Mouse (Mus musculus): ENCODE measurements around the gene Cyth2. TPM values are rescaled to one million over a fixed set of nuclear protein-coding genes. Genes with fewer than 3 reads are reported as not detected.

The Cyth2 gene
- polyA plus RNA-seq (2015; fragmentation: Nextera tagmentation; extraction: Ambion mirVana) = 125 and 126 TPM in 2 replicates

DNA sequence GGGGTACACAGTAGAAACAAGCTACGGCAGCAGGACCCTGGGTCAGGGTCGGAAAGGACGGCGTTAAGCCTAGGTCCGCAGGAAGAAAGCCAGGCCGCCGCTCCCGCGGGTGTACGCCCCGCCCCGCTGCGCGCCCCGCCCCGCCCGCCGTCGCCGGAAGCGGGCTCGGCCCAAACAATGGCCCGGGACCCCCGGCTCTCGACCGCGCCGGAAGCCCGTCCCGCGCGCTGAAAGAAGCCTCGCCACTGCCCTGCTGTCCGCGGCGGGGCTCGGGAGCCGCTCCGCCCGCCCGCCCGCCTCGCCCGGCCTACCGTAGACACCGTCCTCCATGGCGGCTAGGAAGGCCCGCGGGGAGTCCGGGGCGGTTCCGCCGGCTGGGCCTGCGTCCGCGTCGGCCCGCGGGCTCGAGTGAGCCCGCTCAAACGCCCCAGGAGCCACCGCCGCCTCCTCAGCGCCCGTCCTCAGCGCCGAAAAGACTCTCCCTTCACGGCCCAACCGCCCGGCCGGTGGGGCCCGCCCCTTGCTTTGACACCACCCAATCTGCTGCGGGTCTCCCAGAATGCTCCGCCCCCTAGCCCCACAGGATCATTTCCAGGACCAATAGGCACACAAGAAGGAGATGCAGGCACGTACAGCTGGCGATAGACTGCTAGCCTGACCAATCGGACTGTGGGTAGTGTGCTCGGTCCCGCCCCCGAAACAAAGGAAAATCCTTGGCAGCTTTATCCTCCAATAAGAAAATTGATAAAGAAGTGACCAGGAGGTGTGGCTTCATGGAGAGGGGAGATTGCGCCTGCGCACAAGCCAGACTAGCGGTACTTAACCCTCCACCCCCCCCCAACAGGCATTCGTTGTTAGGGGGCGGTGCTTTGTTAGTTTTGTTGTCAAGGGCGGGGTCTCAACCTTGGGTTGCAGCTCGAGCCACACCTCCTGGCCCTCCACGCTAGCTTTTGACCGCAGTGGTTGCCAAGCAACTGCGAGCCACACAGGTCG is at the start of gene Cyth2:
Gene Cyth2, minus strand, starts transcription at position 795 of the 993 bp plus-strand sequence.
- peak within 1 kb of the TSS; percentile 92 for H3K4me2 ChIP-seq (replicated peaks; ENCODE audit: low read depth, low read length)
- peak within 1 kb of the TSS; percentile 99 for H3K4me3 ChIP-seq (ENCODE audit: low read length)

DNA sequence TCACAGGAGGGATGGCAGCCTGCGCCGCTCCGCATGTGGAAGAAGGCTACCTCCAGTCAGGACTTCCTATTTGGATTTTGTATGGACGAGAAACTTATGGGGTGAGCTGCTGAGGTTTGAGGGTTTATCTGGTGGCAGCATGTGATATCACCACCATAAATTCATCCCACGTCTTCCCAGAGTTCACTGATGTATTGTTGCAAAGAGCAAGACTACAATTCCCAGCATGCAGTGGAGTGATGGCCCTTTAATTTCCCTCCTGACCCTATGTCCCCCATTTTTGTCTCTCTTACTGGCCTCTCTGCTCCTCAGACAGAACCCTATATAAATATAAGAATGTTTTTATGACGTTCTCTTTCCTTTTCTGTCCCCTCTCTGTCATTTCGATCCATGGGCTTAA is 48.4 kb upstream of the Cyth2 start:
- Histone ChIP-seq H3K4me3 (ENCODE audit: low read length) (no peak overlapping the region), H3K4me1 (ENCODE audit: insufficient read depth, low read length) (peaks cover 16% of the 10 kb centered on the region), H3K27ac (ENCODE audit: low read length) (no peak overlapping the region), H3K36me3 (ENCODE audit: insufficient read depth, low read length) (no peaks in the 10 kb centered on the region), H3K9me3 (ENCODE audit: low read length) (no peaks in the 10 kb centered on the region), H3K9ac (replicated peaks; ENCODE audit: low read length) (no peak overlapping the region), H3K27me3 (ENCODE audit: insufficient read depth, low read length) (peaks cover 14% of the 10 kb centered on the region), H3K4me2 (replicated peaks; ENCODE audit: low read depth, low read length) (no peak overlapping the region)
- WGBS = 84% methylated on average over 7 of the region's 7 CpGs
- no peak for ATAC-seq (ENCODE audit: low FRiP score, low TSS enrichment)

More for the DNA sequence above, at the start of gene Cyth2:
- under 1% methylated on average over 88 of the region's 92 CpGs for WGBS
- peak; percentile 99 for ATAC-seq (ENCODE audit: low FRiP score, low TSS enrichment)
- Histone ChIP-seq H3K9ac (replicated peaks; ENCODE audit: low read length) (peak within 1 kb of the TSS; percentile 100), H3K36me3 (ENCODE audit: insufficient read depth, low read length) (peaks cover 38% of the 10 kb centered on the region), H3K27me3 (ENCODE audit: insufficient read depth, low read length) (no peaks in the 10 kb centered on the region), H3K9me3 (ENCODE audit: low read length) (no peaks in the 10 kb centered on the region), H3K4me1 (ENCODE audit: insufficient read depth, low read length) (peaks cover 20% of the 10 kb centered on the region), H3K27ac (ENCODE audit: low read length) (peak within 1 kb of the TSS; percentile 100)

DNA sequence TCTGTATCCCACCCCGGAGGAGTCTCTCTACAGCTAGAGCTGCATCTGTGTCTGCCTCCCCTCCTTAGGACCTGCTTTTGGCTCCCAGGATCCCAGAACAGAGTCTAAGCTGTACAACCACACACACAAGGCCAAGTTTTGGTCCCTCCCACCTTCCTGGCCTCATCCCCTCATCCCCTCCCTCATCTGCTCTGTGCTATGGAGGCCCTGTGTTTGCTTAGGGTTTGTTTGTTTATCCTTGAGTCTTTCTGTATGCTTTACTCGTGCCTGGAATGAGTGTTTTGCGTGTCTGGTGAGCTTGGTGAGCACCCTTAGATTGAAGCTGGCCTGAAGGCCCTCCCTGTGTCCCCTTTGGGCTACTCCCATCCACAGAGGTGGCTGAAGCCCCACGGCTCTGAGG is 44.6 kb upstream of the Cyth2 start:
- H3K4me2 ChIP-seq (replicated peaks; ENCODE audit: low read depth, low read length) = no peak overlapping the region
- no peak overlapping the region for H3K4me3 ChIP-seq (ENCODE audit: low read length)
- H3K27ac ChIP-seq (ENCODE audit: low read length) = no peak overlapping the region
- no peak for ATAC-seq (ENCODE audit: low FRiP score, low TSS enrichment)
- no peaks in the 10 kb centered on the region for H3K36me3 ChIP-seq (ENCODE audit: insufficient read depth, low read length)
- H3K4me1 ChIP-seq (ENCODE audit: insufficient read depth, low read length) = peaks cover 13% of the 10 kb centered on the region; the same call in 1 of the 2 replicates
- 47% methylated on average over 4 of the region's 4 CpGs for WGBS
- peaks cover 12% of the 10 kb centered on the region for H3K27me3 ChIP-seq (ENCODE audit: insufficient read depth, low read length)
- H3K9me3 ChIP-seq (ENCODE audit: low read length) = no peaks in the 10 kb centered on the region
- H3K9ac ChIP-seq (replicated peaks; ENCODE audit: low read length) = no peak overlapping the region

DNA sequence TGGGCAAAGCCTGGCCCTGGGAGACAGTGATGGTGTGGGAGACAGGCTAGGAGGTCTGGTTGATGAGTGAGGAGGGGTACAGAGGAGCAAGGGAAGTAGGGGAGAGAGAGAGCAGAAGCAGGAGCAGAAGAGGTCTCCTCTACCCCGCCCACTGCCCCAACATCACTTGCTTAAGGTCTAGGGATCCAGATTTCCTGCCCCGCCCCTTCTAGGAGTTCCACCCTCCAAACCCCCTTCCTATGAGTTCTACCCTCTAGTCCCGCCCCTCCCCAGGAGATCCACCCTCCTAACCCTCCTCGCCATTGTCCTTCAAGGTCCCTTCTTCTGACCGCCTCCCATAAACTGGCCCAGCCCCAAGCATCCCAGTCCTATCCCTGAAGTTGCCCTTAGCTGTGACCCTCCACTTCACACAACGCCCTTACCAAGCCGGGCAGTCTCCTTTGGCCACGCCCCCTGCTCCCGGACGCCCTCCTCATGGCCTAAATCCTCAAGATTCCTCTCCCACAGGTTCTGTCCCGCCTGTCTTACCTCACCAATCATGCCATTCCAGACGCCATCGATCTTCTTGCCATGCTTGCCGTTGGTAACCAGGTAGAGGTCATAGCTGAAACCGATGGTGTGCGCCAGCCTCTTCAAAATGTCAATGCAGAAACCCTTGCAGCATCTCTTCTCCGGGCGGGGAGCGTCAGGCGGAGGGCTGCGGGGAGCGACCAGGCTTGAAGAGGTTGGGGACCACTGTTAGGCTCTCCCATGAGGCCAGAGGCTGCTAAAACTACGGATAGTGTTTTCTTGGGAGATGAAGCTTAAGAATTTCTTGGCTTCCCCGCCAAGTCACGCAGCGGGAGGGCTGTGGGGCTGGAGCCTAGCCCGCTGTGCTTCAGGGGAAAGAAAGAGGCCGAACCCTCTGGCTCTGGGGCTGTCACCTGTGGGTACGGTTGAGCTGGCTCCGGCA is 42.8 kb upstream of the Cyth2 start:
- no peak overlapping the region for H3K27ac ChIP-seq (ENCODE audit: low read length)
- no peaks in the 10 kb centered on the region for H3K9me3 ChIP-seq (ENCODE audit: low read length)
- H3K27me3 ChIP-seq (ENCODE audit: insufficient read depth, low read length) = peaks cover 12% of the 10 kb centered on the region
- 2% methylated on average over 28 of the region's 30 CpGs for whole genome bisulfite sequencing
- H3K9ac ChIP-seq (replicated peaks; ENCODE audit: low read length) = peak overlapping the region; percentile 45
- peak overlapping the region; percentile 40 for H3K4me3 ChIP-seq (ENCODE audit: low read length)
- peak; percentile 67 for ATAC-seq (ENCODE audit: low FRiP score, low TSS enrichment)
- H3K4me1 ChIP-seq (ENCODE audit: insufficient read depth, low read length) = peaks cover 13% of the 10 kb centered on the region; the same call in 1 of the 2 replicates
- H3K36me3 ChIP-seq (ENCODE audit: insufficient read depth, low read length) = no peaks in the 10 kb centered on the region
- peak overlapping the region; percentile 54 for H3K4me2 ChIP-seq (replicated peaks; ENCODE audit: low read depth, low read length)

- no peaks in the 10 kb centered on the region for H3K36me3 ChIP-seq (ENCODE audit: insufficient read depth, low read length)
- ATAC-seq (ENCODE audit: low FRiP score, low TSS enrichment) = no peak
- H3K4me3 ChIP-seq (ENCODE audit: low read length) = no peak overlapping the region
- no peaks in the 10 kb centered on the region for H3K9me3 ChIP-seq (ENCODE audit: low read length)
- H3K9ac ChIP-seq (replicated peaks; ENCODE audit: low read length) = no peak overlapping the region
- H3K27me3 ChIP-seq (ENCODE audit: insufficient read depth, low read length) = peaks cover 7% of the 10 kb centered on the region; the same call in 1 of the 2 replicates
- H3K4me1 ChIP-seq (ENCODE audit: insufficient read depth, low read length) = peaks cover 13% of the 10 kb centered on the region; the same call in 1 of the 2 replicates
- H3K27ac ChIP-seq (ENCODE audit: low read length) = no peak overlapping the region
- H3K4me2 ChIP-seq (replicated peaks; ENCODE audit: low read depth, low read length) = no peak overlapping the region
- 71% methylated on average over 12 of the region's 12 CpGs for WGBS
These were observed 38.7 kb upstream of the Cyth2 start for GRCm38 (mm10) chr7:45853089-45853488.

- H3K4me1 ChIP-seq (ENCODE audit: insufficient read depth, low read length) = no peaks in the 10 kb centered on the region
- no peaks in the 10 kb centered on the region for H3K9me3 ChIP-seq (ENCODE audit: low read length)
- H3K9ac ChIP-seq (replicated peaks; ENCODE audit: low read length) = no peak overlapping the region
- H3K4me3 ChIP-seq (ENCODE audit: low read length) = no peak overlapping the region
- no peaks in the 10 kb centered on the region; the same call in 1 of the 2 replicates for H3K27me3 ChIP-seq (ENCODE audit: insufficient read depth, low read length)
- H3K36me3 ChIP-seq (ENCODE audit: insufficient read depth, low read length) = no peaks in the 10 kb centered on the region
- no peak for ATAC-seq (ENCODE audit: low FRiP score, low TSS enrichment)
- WGBS = 73% methylated on average over 3 of the region's 3 CpGs
- H3K4me2 ChIP-seq (replicated peaks; ENCODE audit: low read depth, low read length) = no peak overlapping the region
- no peak overlapping the region for H3K27ac ChIP-seq (ENCODE audit: low read length)
These were observed 36.3 kb upstream of the Cyth2 start for GRCm38 (mm10) chr7:45850661-45851060.

GRCm38 (mm10) chr7:45848447-45849027 is 34.2 kb upstream of the Cyth2 start:
- no peak overlapping the region for H3K4me2 ChIP-seq (replicated peaks; ENCODE audit: low read depth, low read length)
- WGBS = 19% methylated on average over 6 of the region's 6 CpGs
- no peak overlapping the region for H3K9ac ChIP-seq (replicated peaks; ENCODE audit: low read length)
- H3K4me1 ChIP-seq (ENCODE audit: insufficient read depth, low read length) = no peaks in the 10 kb centered on the region
- no peaks in the 10 kb centered on the region for H3K36me3 ChIP-seq (ENCODE audit: insufficient read depth, low read length)
- no peak overlapping the region for H3K4me3 ChIP-seq (ENCODE audit: low read length)
- ATAC-seq (ENCODE audit: low FRiP score, low TSS enrichment) = no peak
- H3K27ac ChIP-seq (ENCODE audit: low read length) = no peak overlapping the region
- no peaks in the 10 kb centered on the region; the same call in 1 of the 2 replicates for H3K27me3 ChIP-seq (ENCODE audit: insufficient read depth, low read length)
- no peaks in the 10 kb centered on the region for H3K9me3 ChIP-seq (ENCODE audit: low read length)

DNA sequence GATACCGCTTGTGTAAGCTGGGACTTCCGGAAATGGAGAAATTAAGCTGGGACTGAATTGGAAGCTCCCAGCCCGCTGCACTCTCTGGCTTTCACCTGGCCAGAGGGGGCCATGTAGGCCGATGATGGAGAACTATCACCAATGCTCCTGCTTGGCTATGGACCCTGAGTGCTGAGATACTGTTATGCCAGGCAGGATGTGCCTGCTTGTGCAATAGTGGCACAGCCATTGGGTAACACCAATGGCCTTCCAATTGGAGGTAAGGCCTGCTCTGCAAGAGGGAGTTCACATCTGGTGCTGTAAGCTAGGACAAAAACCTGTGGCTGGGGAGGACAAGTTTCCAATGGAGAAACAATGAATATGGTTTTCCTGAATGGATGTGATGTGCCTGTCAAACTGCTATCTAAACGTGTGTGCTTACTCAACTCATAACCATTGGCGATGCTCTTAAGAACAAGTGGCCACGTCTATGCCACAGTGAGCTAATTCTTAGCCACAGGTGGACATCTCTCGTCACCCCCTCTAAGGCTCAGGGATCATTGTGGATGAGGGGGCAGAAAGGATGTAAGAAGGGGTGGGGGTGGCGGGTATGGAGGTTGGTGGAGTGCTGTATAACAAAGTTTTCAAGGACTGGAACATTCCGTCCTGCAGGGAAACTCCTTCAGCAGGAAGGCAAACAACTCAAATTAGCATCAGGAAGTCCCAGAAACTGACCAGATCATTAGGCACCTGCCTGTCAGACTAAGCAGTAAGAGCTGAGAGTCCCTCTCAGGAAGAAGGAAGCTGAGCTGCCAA is 28.8 kb upstream of the Cyth2 start:
- Histone ChIP-seq H3K27me3 (ENCODE audit: insufficient read depth, low read length) (no peaks in the 10 kb centered on the region; the same call in 1 of the 2 replicates), H3K9me3 (ENCODE audit: low read length) (no peaks in the 10 kb centered on the region), H3K9ac (replicated peaks; ENCODE audit: low read length) (no peak overlapping the region), H3K4me1 (ENCODE audit: insufficient read depth, low read length) (no peaks in the 10 kb centered on the region), H3K4me2 (replicated peaks; ENCODE audit: low read depth, low read length) (no peak overlapping the region), H3K27ac (ENCODE audit: low read length) (no peak overlapping the region), H3K36me3 (ENCODE audit: insufficient read depth, low read length) (no peaks in the 10 kb centered on the region), H3K4me3 (ENCODE audit: low read length) (no peak overlapping the region)
- ATAC-seq (ENCODE audit: low FRiP score, low TSS enrichment) = no peak
- 87% methylated on average over 10 of the region's 10 CpGs for WGBS

Data from kidney, embryonic 16.5 days (tissue).